9 mouse cellular contexts compared by ENCODE assay signal in genomic region chr8:120474496-120475235, GRCm38 (mm10).
DNase-seq lines count a peak whose midpoint lies in the region; ATAC-seq lines count a peak whose summit lies in the region.
"Had no signal": no experiment of that assay in that cellular context is flagged by ENCODE, and none has a peak within 500 bp of the region (broad histone marks: within the 10 kb centered on the region; RNA-seq: fewer than 3 reads in every experiment).

No protein-coding gene starts in this region.

- ATAC-seq in hindbrain, embryonic 13.5 days (ENCODE audit: low FRiP score): no peak
- ATAC-seq in hindbrain, embryonic 12.5 days (ENCODE audit: low FRiP score): no peak
- ATAC-seq in midbrain, embryonic 11.5 days (ENCODE audit: low FRiP score): no peak
- no peak for ATAC-seq in intestine, embryonic 16.5 days
- no peak for ATAC-seq in stomach, embryonic 15.5 days (ENCODE audit: insufficient read depth, low FRiP score, low read depth)

- no peak overlapping the region for H3K9ac ChIP-seq in hindbrain, embryonic 13.5 days
- no peak overlapping the region for H3K9ac ChIP-seq in hindbrain, embryonic 12.5 days
- no peak overlapping the region for H3K9ac ChIP-seq in midbrain, embryonic 11.5 days (ENCODE audit: low read length)
- H3K9ac ChIP-seq in intestine, embryonic 16.5 days (ENCODE audit: low read depth, low read length): no peak overlapping the region
- H3K9ac ChIP-seq in stomach, embryonic 15.5 days: no peak overlapping the region

- H3K27ac ChIP-seq in hindbrain, embryonic 13.5 days: 0 out of 2 replicates have a peak overlapping the region, but pooled peaks have one; percentile 24
- no peak overlapping the region for H3K27ac ChIP-seq in hindbrain, embryonic 12.5 days
- H3K27ac ChIP-seq in midbrain, embryonic 10.5 days (replicated peaks): peak overlapping the region; percentile 81
- H3K27ac ChIP-seq in midbrain, embryonic 11.5 days (ENCODE audit: low read depth, low read length): no peak overlapping the region; the same call in 1 of the 2 replicates
- peak overlapping the region; percentile 57; the same call in 1 of the 2 replicates for H3K27ac ChIP-seq in intestine, embryonic 16.5 days (ENCODE audit: low read length)
- peak overlapping the region; percentile 11; the same call in 1 of the 2 replicates for H3K27ac ChIP-seq in stomach, embryonic 15.5 days

- no peak for DNase-seq in midbrain, embryonic 10.5 days (ENCODE audit: low spot score)
- no peak for DNase-seq in midbrain, embryonic 11.5 days (ENCODE audit: low spot score, missing footprints)
- DNase-seq in frontal cortex, postnatal 10 days (ENCODE audit: low spot score in 2 of 2): no peak
- DNase-seq: cerebellum, adult 18-20 months; gastrocnemius, postnatal 14 days had no signal

- no peaks in the 10 kb centered on the region for H3K36me3 ChIP-seq in hindbrain, embryonic 13.5 days
- no peaks in the 10 kb centered on the region for H3K36me3 ChIP-seq in hindbrain, embryonic 12.5 days
- no peaks in the 10 kb centered on the region for H3K36me3 ChIP-seq in midbrain, embryonic 10.5 days
- H3K36me3 ChIP-seq in midbrain, embryonic 11.5 days (ENCODE audit: control insufficient read depth, insufficient read depth, low read length): no peaks in the 10 kb centered on the region
- no peaks in the 10 kb centered on the region for H3K36me3 ChIP-seq in intestine, embryonic 16.5 days (ENCODE audit: control insufficient read depth, insufficient read depth, low read length)
- H3K36me3 ChIP-seq in stomach, embryonic 15.5 days: no peaks in the 10 kb centered on the region

- H3K4me2 ChIP-seq in hindbrain, embryonic 13.5 days: no peak overlapping the region
- no peak overlapping the region for H3K4me2 ChIP-seq in hindbrain, embryonic 12.5 days (replicated peaks)
- no peak overlapping the region for H3K4me2 ChIP-seq in midbrain, embryonic 11.5 days
- no peak overlapping the region for H3K4me2 ChIP-seq in intestine, embryonic 16.5 days (ENCODE audit: low read depth, low read length)
- H3K4me2 ChIP-seq in stomach, embryonic 15.5 days: no peak overlapping the region

- peaks cover 89% of the 10 kb centered on the region for H3K4me1 ChIP-seq in hindbrain, embryonic 13.5 days (replicated peaks)
- peaks cover 67% of the 10 kb centered on the region for H3K4me1 ChIP-seq in hindbrain, embryonic 12.5 days
- peaks cover 94% of the 10 kb centered on the region for H3K4me1 ChIP-seq in midbrain, embryonic 10.5 days
- H3K4me1 ChIP-seq in midbrain, embryonic 11.5 days (ENCODE audit: control insufficient read depth, insufficient read depth, low read length): peaks cover 57% of the 10 kb centered on the region
- peaks cover 40% of the 10 kb centered on the region for H3K4me1 ChIP-seq in intestine, embryonic 16.5 days (ENCODE audit: control insufficient read depth, insufficient read depth, low read length)
- peaks cover 55% of the 10 kb centered on the region for H3K4me1 ChIP-seq in stomach, embryonic 15.5 days

- 85% methylated on average over 11 of the region's 11 CpGs for WGBS in hindbrain, embryonic 13.5 days
- WGBS in hindbrain, embryonic 12.5 days: 86% methylated on average over 11 of the region's 11 CpGs
- WGBS in midbrain, embryonic 10.5 days: 81% methylated on average over 11 of the region's 11 CpGs
- WGBS in midbrain, embryonic 11.5 days: 83% methylated on average over 11 of the region's 11 CpGs
- WGBS in intestine, embryonic 16.5 days: 66% methylated on average over 11 of the region's 11 CpGs
- WGBS in stomach, embryonic 15.5 days: 67% methylated on average over 11 of the region's 11 CpGs

- no peaks in the 10 kb centered on the region for H3K27me3 ChIP-seq in hindbrain, embryonic 13.5 days
- H3K27me3 ChIP-seq in hindbrain, embryonic 12.5 days: 0 out of 2 replicates have a peak, but pooled peaks cover 2% of the 10 kb centered on the region
- peaks cover 53% of the 10 kb centered on the region for H3K27me3 ChIP-seq in midbrain, embryonic 10.5 days (ENCODE audit: low read depth, poor library complexity, severe bottlenecking)
- H3K27me3 ChIP-seq in midbrain, embryonic 11.5 days (ENCODE audit: control insufficient read depth, insufficient read depth, low read length): no peaks in the 10 kb centered on the region
- no peaks in the 10 kb centered on the region for H3K27me3 ChIP-seq in intestine, embryonic 16.5 days (replicated peaks; ENCODE audit: control insufficient read depth, insufficient read depth, low read length)
- H3K27me3 ChIP-seq in stomach, embryonic 15.5 days (replicated peaks): no peaks in the 10 kb centered on the region

- H3K9me3 ChIP-seq in hindbrain, embryonic 13.5 days: no peaks in the 10 kb centered on the region
- no peaks in the 10 kb centered on the region for H3K9me3 ChIP-seq in hindbrain, embryonic 12.5 days (replicated peaks)
- no peaks in the 10 kb centered on the region for H3K9me3 ChIP-seq in midbrain, embryonic 10.5 days (replicated peaks)
- no peaks in the 10 kb centered on the region for H3K9me3 ChIP-seq in midbrain, embryonic 11.5 days (ENCODE audit: control insufficient read depth, low read length)
- H3K9me3 ChIP-seq in intestine, embryonic 16.5 days (ENCODE audit: control insufficient read depth, low read length): no peaks in the 10 kb centered on the region
- no peaks in the 10 kb centered on the region for H3K9me3 ChIP-seq in stomach, embryonic 15.5 days

- no peak overlapping the region for H3K4me3 ChIP-seq in hindbrain, embryonic 13.5 days
- no peak overlapping the region for H3K4me3 ChIP-seq in hindbrain, embryonic 12.5 days
- H3K4me3 ChIP-seq in midbrain, embryonic 10.5 days: no peak overlapping the region
- H3K4me3 ChIP-seq in midbrain, embryonic 11.5 days (ENCODE audit: low read depth, low read length): no peak overlapping the region
- no peak overlapping the region for H3K4me3 ChIP-seq in intestine, embryonic 16.5 days (ENCODE audit: low read length)
- H3K4me3 ChIP-seq in stomach, embryonic 15.5 days (replicated peaks): no peak overlapping the region

Comparison
In these comparisons a context has a peak if more than half of its experiments do, and no peak if none do; other contexts are left out.
1. H3K27ac ChIP-seq: peak in hindbrain, embryonic 13.5 days (single experiment), midbrain, embryonic 10.5 days (single experiment), intestine, embryonic 16.5 days (single experiment) and stomach, embryonic 15.5 days (single experiment); none in hindbrain, embryonic 12.5 days (single experiment) and midbrain, embryonic 11.5 days (single experiment).